Mouse (Mus musculus) heart, postnatal 0 days (tissue): Measurements from ENCODE around the gene Zfp446. TPM values are rescaled to one million over a fixed set of nuclear protein-coding genes. Genes with fewer than 3 reads are reported as not detected.

ENCODE experiments used
- ATAC-seq: fragments of 200-750 bp; cut with Nextera tagmentation; 2 replicates; pipeline ENCODE4 v1.8.0; 2017; ENCODE audit warnings: low read depth, moderate number of reproducible peaks, moderate library complexity; ENCODE audit not compliant: insufficient read depth
- DNase-seq: peaks from one replicate; pipeline ENCODE4 v3.0.0-alpha.2; 2016; ENCODE audit warnings: low spot score
- H3K27ac ChIP-seq: fragments of 300-500 bp; sonication (generic); 2 replicates; pipeline ENCODE4 v1.5.1; 2014; ENCODE audit warnings: low read depth, mild to moderate bottlenecking
- H3K27me3 ChIP-seq: fragments of 300-500 bp; sonication (generic); 2 replicates; pipeline ENCODE4 v1.6.1; 2014; ENCODE audit warnings: low read length, mixed read lengths; ENCODE audit not compliant: control insufficient read depth, insufficient read depth
- H3K36me3 ChIP-seq: fragments of 300-500 bp; sonication (generic); replicated peaks from 2 replicates; pipeline ENCODE4 v1.6.1; 2014; ENCODE audit warnings: low read length, mixed read lengths; ENCODE audit not compliant: control insufficient read depth, insufficient read depth
- H3K4me1 ChIP-seq: fragments of 300-500 bp; sonication (generic); 2 replicates; pipeline ENCODE4 v1.6.1; 2014; ENCODE audit warnings: antibody characterized with exemption; ENCODE audit not compliant: control insufficient read depth, insufficient read depth
- H3K4me2 ChIP-seq: fragments of 300-500 bp; sonication (generic); 2 replicates; pipeline ENCODE4 v1.6.1; 2014; ENCODE audit warnings: low read depth, mild to moderate bottlenecking, low read length, moderate library complexity
- H3K4me3 ChIP-seq: fragments of 300-500 bp; sonication (generic); 2 replicates; pipeline ENCODE4 v1.5.1; 2014; ENCODE audit warnings: low read depth, low read length
- H3K9ac ChIP-seq: fragments of 300-500 bp; sonication (generic); replicated peaks from 2 replicates; pipeline ENCODE4 v1.6.1; 2014; ENCODE audit warnings: low read depth, low read length, mixed read lengths
- H3K9me3 ChIP-seq: fragments of 300-500 bp; sonication (generic); replicated peaks from 2 replicates; pipeline ENCODE4 v1.6.1; 2016; ENCODE audit warnings: low read length; ENCODE audit not compliant: control insufficient read depth
- CTCF ChIP-seq: IDR thresholded peaks from 2 replicates; pipeline ENCODE4 v1.5.1; 2016; ENCODE audit warnings: antibody characterized with exemption, control low read depth, low read depth
- EP300 ChIP-seq: IDR thresholded peaks from 2 replicates; pipeline ENCODE4 v1.6.1; 2016; ENCODE audit warnings: antibody characterized with exemption, low read depth
- WGBS: fragments of 180-500 bp; shearing (Covaris S2); extraction: QIAGEN DNeasy Blood & Tissue Kit; methylation state at CpG from one replicate; pipeline ENCODE4 v1.1.7; 2014; 5-methylcytosine and 5-hydroxymethylcytosine counted together
- polyA plus RNA-seq: library from polyadenylated mRNA; unstranded; fragments of >200 nt; fragmentation: Nextera tagmentation; extraction: Ambion mirVana; gene quantifications from 2 replicates; pipeline ENCODE4 v1.2.1, GENCODE M21; 2015
- total RNA-seq: library from RNA; depleted of rRNA; stranded (reverse); fragments of >200 nt; gene quantifications from 2 replicates; pipeline ENCODE4 v1.2.3, GENCODE M21; 2014; ENCODE audit warnings: low replicate concordance

Gene Zfp446
- total and polyA plus RNA-seq, 2 experiments from 2014 or later, result 2.5 to 3.3 TPM

DNA sequence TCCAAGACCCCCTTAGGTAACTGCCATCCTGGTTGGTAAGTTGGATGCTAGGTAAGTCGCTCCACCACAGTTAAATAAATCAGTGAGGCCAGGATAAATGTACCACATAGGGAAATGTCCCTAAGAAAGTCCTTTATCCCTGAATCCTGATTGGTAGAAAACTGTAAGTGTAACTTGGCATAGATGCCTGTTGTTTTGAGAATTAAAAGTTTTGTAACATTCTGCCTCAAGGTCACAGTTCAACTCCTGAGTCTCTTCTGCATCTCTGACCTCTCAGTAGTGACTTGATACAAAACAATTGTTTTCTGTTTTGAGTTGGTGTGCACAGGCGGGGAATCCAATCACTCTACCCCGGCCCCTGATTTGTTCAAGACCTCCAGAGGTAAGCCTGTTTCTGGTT is 21.2 kb downstream of the Zfp446 start, which contains the start of gene Trim28:
Gene Trim28 (plus strand): TSS at position 264 of the 400 bp plus-strand sequence.
- TF ChIP-seq EP300, result no peak
- TF ChIP-seq CTCF, result no peak
- no peak for ATAC-seq
- no peaks in the 10 kb centered on the region for H3K36me3 ChIP-seq

GRCm38 (mm10) chr7:13001584-13001983 is 23.9 kb downstream of the Zfp446 start:
- Histone ChIP-seq H3K36me3 (peaks cover 22% of the 10 kb centered on the region), H3K27ac (no peak overlapping the region), H3K4me3 (no peak overlapping the region), H3K27me3 (no peaks in the 10 kb centered on the region), H3K9ac (no peak overlapping the region), H3K4me1 (no peaks in the 10 kb centered on the region), H3K9me3 (no peaks in the 10 kb centered on the region), H3K4me2 (no peak overlapping the region)
- no peak for ATAC-seq
- TF ChIP-seq EP300 (no peak), CTCF (no peak)
- 48% methylated on average over 1 of the region's 1 CpGs for WGBS
- no peak for DNase-seq

More for the DNA sequence above, 21.2 kb downstream of the Zfp446 start, which contains the start of gene Trim28:
- H3K4me1 ChIP-seq, result no peaks in the 10 kb centered on the region
- H3K9me3 ChIP-seq, result no peaks in the 10 kb centered on the region
- no peak within 1 kb of the TSS for H3K4me3 ChIP-seq
- DNase-seq, result no peak
- no peak within 1 kb of the TSS for H3K4me2 ChIP-seq
- whole genome bisulfite sequencing, result 74% methylated on average over 3 of the region's 3 CpGs
- H3K9ac ChIP-seq, result no peak within 1 kb of the TSS
- no peaks in the 10 kb centered on the region for H3K27me3 ChIP-seq
- H3K27ac ChIP-seq, result no peak within 1 kb of the TSS

DNA sequence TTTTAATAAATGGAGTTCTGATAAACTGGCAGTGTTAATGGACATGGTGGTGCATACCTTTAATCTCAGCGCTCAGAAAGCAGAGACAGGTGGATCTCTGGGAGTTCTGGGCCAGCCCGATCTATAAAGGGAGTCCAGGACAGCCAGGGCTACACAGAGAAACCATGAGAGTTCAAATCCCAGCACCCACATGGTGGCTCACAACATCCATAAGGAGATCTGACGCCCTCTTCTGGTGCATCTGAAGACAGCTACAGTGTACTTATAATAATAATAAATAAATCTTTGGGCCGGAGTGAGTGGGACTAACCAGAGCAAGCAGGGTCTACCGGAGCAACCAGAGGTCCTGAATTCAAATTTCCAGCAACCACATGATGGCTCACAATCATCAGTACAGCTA is 25.7 kb downstream of the Zfp446 start:
- Histone ChIP-seq H3K9me3 (no peaks in the 10 kb centered on the region), H3K27me3 (no peaks in the 10 kb centered on the region), H3K4me3 (no peak overlapping the region), H3K36me3 (peaks cover 38% of the 10 kb centered on the region), H3K27ac (no peak overlapping the region), H3K4me1 (no peaks in the 10 kb centered on the region), H3K9ac (no peak overlapping the region), H3K4me2 (no peak overlapping the region)
- no peak for TF ChIP-seq EP300
- TF ChIP-seq CTCF, result no peak
- ATAC-seq (no peak), DNase-seq (no peak)
- 79% methylated on average over 5 of the region's 5 CpGs for WGBS

GRCm38 (mm10) chr7:13006011-13006410 is 28.4 kb downstream of the Zfp446 start:
- no peaks in the 10 kb centered on the region for H3K9me3 ChIP-seq
- WGBS, result 89% methylated on average over 17 of the region's 17 CpGs

DNA sequence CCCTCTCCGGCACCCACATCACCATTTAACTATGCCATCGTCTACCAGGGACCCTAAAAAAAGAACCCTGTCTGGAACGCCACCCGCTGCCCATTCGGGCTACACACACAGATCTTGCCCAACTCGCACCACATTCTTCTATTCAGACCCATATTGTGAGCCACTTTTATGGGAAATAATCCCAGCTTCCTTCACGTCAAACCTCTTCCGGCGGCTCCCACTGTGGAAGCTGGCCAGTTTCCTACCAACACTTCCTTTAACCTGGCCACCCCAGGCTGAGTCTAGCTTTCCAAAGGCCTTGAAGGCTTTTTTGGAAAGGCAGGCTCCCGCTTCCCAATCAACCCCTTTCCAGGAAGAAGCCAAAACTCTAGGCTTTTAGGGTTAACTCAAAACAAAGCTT is 28.9 kb downstream of the Zfp446 start:
- ATAC-seq, result no peak
- TF ChIP-seq CTCF (no peak), EP300 (no peak)
- Histone ChIP-seq H3K9me3 (no peaks in the 10 kb centered on the region), H3K27ac (peak overlapping the region; percentile 47), H3K4me2 (no peak overlapping the region), H3K4me1 (peaks cover 6% of the 10 kb centered on the region), H3K4me3 (no peak overlapping the region), H3K27me3 (no peaks in the 10 kb centered on the region), H3K9ac (no peak overlapping the region), H3K36me3 (peaks cover 38% of the 10 kb centered on the region)
- DNase-seq, result no peak
- WGBS, result 70% methylated on average over 10 of the region's 10 CpGs

More at GRCm38 (mm10) chr7:13006011-13006410, 28.4 kb downstream of the Zfp446 start:
- no peak overlapping the region for H3K27ac ChIP-seq
- TF ChIP-seq EP300, result no peak
- no peak for TF ChIP-seq CTCF
- H3K9ac ChIP-seq, result no peak overlapping the region
- H3K4me2 ChIP-seq, result no peak overlapping the region
- no peaks in the 10 kb centered on the region for H3K27me3 ChIP-seq
- peaks cover 6% of the 10 kb centered on the region for H3K4me1 ChIP-seq
- H3K36me3 ChIP-seq, result peaks cover 38% of the 10 kb centered on the region
- no peak overlapping the region for H3K4me3 ChIP-seq
- DNase-seq (no peak), ATAC-seq (no peak)

DNA sequence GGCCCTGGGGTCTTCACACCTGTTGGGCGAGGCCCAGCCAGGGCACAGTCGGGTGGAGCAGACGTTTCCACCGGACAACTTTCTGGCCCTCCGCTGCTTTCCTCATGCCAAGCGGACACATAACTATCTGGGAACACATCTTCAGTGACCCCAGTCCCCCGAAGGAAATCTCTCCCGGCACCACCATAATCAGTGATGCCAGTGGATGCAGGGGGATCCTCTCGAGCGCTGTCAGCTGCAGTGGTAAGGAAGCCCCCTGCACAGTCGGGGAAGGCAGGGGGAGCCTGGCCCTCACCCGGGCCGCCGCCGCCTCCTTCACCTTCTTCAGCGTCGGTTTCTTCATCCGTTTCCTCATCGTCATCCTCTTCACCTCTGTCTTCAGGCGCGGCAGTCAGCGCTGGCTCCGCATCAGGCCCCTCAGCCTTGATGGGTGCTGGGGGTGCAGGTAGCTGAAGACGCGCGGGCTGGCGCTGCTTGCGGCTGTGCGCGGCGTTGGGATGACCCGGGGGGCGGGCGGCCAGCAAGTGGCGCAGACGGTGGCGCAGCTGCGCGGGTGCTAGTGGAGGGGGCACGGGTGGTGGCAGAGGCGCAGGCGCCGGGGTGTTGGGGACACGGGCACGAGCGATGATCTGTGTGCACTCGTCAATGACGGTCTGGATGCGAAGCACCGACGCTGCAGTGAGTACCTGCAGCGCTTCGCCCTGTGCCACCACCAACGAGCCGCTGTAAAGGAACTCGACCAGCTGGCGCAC is 29.9 kb downstream of the Zfp446 start:
- Histone ChIP-seq H3K9me3 (no peaks in the 10 kb centered on the region), H3K4me3 (no peak overlapping the region), H3K4me1 (peaks cover 6% of the 10 kb centered on the region), H3K27me3 (no peaks in the 10 kb centered on the region), H3K4me2 (no peak overlapping the region), H3K36me3 (peaks cover 38% of the 10 kb centered on the region), H3K9ac (no peak overlapping the region), H3K27ac (0 out of 2 replicates have a peak overlapping the region, but pooled peaks have one; percentile 47)
- ATAC-seq (no peak), DNase-seq (no peak)
- 56% methylated on average over 57 of the region's 57 CpGs for WGBS
- no peak for TF ChIP-seq CTCF
- no peak for TF ChIP-seq EP300
